Mouse (Mus musculus): ENCODE measurements around the gene Vmn1r3.
"Not testable (repeated sequence)": the region's sequence is repeated elsewhere in the genome, so short reads cannot be mapped to it uniquely, and the experiment has no call there.

DNA sequence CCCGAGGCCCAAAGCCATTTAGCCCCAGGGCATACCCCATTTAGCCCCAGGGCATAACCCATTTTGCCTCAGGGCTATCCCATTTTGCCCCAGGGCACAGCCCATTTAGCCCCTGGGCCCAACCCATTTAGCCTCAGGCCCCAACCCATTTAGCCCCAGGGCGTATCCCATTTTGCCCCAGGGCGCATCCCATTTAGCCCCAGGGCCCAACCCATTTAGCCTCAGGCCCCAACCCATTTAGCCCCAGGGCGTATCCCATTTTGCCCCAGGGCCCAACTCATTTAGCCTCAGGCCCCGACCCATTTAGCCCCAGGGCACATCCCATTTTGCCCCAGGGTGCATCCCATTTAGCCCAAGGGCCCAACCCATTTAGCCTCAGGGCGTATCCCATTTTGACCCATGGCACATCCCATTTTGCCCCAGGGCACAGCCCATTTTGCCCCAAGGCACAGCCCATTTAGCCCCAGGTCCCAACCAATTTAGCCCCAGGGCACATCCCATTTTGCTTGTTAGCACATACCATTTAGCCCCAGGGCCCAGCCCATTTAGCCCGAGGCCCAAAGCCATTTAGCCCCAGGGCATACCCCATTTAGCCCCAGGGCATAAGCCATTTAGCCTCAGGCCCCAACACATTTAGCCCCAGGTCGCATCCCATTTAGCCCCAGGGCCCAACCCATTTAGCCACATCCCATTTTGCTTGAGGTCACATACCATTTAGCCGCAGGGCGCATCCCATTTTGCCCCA, 8.2 kb downstream of the Vmn1r3 start:
- TF ChIP-seq CTCF (IDR thresholded peaks at IDR 0.05; ENCODE audit: low read depth, low read length); POLR2A (IDR thresholded peaks at IDR 0.05; ENCODE audit: extremely low read depth, insufficient read depth, low read length): not testable (repeated sequence)
